24 mouse cellular contexts compared by ENCODE assay signal in the genomic region with DNA sequence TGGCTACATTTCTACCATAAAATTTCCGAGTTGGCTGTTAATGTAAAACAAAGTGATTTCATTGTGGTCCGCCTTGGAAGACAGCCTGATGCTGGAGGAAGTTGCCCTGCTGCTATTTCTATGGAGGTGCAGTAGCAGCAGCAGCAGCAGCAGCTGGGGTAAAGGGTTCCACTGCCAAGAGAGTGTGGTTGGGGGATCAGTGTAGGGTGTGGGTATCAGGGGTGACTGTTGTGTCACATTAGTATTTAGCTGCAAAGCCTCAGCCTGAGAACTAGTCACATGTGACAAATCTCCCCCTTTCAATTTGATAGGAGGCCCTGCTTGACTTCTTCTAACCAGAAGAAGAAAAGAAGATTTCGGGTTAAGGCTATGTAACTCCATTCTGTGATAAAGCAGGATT.
A peak's percentile ranks its signal among the peaks of the same experiment; 100 is the strongest.
DNase-seq lines count a peak whose midpoint lies in the region; ATAC-seq and TF ChIP-seq lines count a peak whose summit lies in the region.
"Had no signal": no experiment of that assay in that cellular context is flagged by ENCODE, and none has a peak within 500 bp of the region (broad histone marks: within the 10 kb centered on the region; RNA-seq: fewer than 3 reads in every experiment).

No protein-coding gene starts in this region.

- no peaks in the 10 kb centered on the region for H3K4me1 ChIP-seq in embryonic facial prominence, embryonic 14.5 days (ENCODE audit: control insufficient read depth, insufficient read depth, low read length)
- H3K4me1 ChIP-seq in embryonic facial prominence, embryonic 10.5 days = no peaks in the 10 kb centered on the region
- peaks cover 34% of the 10 kb centered on the region for H3K4me1 ChIP-seq in neural tube, embryonic 13.5 days (replicated peaks)
- H3K4me1 ChIP-seq in liver, embryonic 11.5 days (replicated peaks; ENCODE audit: control insufficient read depth, insufficient read depth, low read length) = no peaks in the 10 kb centered on the region
- H3K4me1 ChIP-seq: heart, embryonic 12.5 days had no signal

- peak; percentile 53 for DNase-seq in embryonic facial prominence, embryonic 14.5 days (ENCODE audit: low spot score)
- no peak for DNase-seq in embryonic facial prominence, embryonic 10.5 days (ENCODE audit: low spot score)
- no peak for DNase-seq in left cerebral cortex, adult 2 months (ENCODE audit: extremely low spot score in 1 of 2, low spot score in 2 of 2)
- no peak for DNase-seq in left cerebral cortex, adult 8-10 months (ENCODE audit: low spot score in 2 of 2)
- DNase-seq in neural tube, embryonic 10.5 days (ENCODE audit: extremely low spot score, low spot score) = no peak
- no peak for DNase-seq in liver, embryonic 11.5 days (ENCODE audit: low spot score)
- DNase-seq: adrenal gland, adult 8-10 months; cerebellum, adult 2 months; cerebellum, postnatal 25 days; gastrocnemius, postnatal 14 days; heart, adult 11 months; heart, postnatal 10 days; kidney, adult 2 months; thymus, postnatal 14 days had no signal

- H3K27ac ChIP-seq in embryonic facial prominence, embryonic 14.5 days (replicated peaks; ENCODE audit: low read depth, low read length) = no peak overlapping the region
- H3K27ac ChIP-seq in embryonic facial prominence, embryonic 10.5 days (replicated peaks) = no peak overlapping the region
- peak overlapping the region; percentile 67; the same call in 1 of the 2 replicates for H3K27ac ChIP-seq in left cerebral cortex, adult 2 months
- peak overlapping the region; percentile 46 for H3K27ac ChIP-seq in neural tube, embryonic 13.5 days (replicated peaks)
- H3K27ac ChIP-seq in liver, embryonic 11.5 days (ENCODE audit: low read depth, low read length) = no peak overlapping the region
- H3K27ac ChIP-seq: forebrain, embryonic 15.5 days; kidney, postnatal 0 days; limb, embryonic 12.5 days; liver, embryonic 14.5 days; lung, embryonic 15.5 days; macrophage had no signal

- intact Hi-C loops in left cerebral cortex, adult 2 months (cut with DNase I) = loop anchor here (2.0 kb wide), 1 partner anchor 41 kb away; no protein-coding TSS in a partner anchor

- ATAC-seq in embryonic facial prominence, embryonic 14.5 days (ENCODE audit: low read depth) = no peak
- no peak for ATAC-seq in neural tube, embryonic 13.5 days (ENCODE audit: low read depth)
- ATAC-seq in liver, embryonic 11.5 days (replicated peaks; ENCODE audit: low FRiP score) = no peak
- ATAC-seq: activated CD4-positive, CD25-positive, alpha-beta regulatory T cell, adult 4 months had no signal

- H3K4me3 ChIP-seq in embryonic facial prominence, embryonic 14.5 days (ENCODE audit: low read depth, low read length) = no peak overlapping the region
- no peak overlapping the region for H3K4me3 ChIP-seq in embryonic facial prominence, embryonic 10.5 days
- no peak overlapping the region for H3K4me3 ChIP-seq in left cerebral cortex, adult 2 months
- H3K4me3 ChIP-seq in neural tube, embryonic 13.5 days = no peak overlapping the region
- no peak overlapping the region for H3K4me3 ChIP-seq in liver, embryonic 11.5 days (ENCODE audit: low read depth, low read length)
- H3K4me3 ChIP-seq: forebrain, embryonic 15.5 days; heart, embryonic 12.5 days; hindbrain, embryonic 15.5 days; limb, embryonic 12.5 days; lung, embryonic 15.5 days had no signal

- 46% methylated on average over 3 of the region's 3 CpGs for WGBS in embryonic facial prominence, embryonic 14.5 days
- 66% methylated on average over 3 of the region's 3 CpGs for WGBS in embryonic facial prominence, embryonic 10.5 days
- 40% methylated on average over 3 of the region's 3 CpGs for WGBS in neural tube, embryonic 13.5 days
- WGBS in liver, embryonic 11.5 days = 59% methylated on average over 3 of the region's 3 CpGs

- H3K27me3 ChIP-seq in embryonic facial prominence, embryonic 14.5 days (replicated peaks; ENCODE audit: control insufficient read depth, insufficient read depth, low read length) = no peaks in the 10 kb centered on the region
- no peaks in the 10 kb centered on the region for H3K27me3 ChIP-seq in embryonic facial prominence, embryonic 10.5 days (replicated peaks; ENCODE audit: low read depth, poor library complexity, severe bottlenecking)
- peaks cover 5% of the 10 kb centered on the region; the same call in 1 of the 2 replicates for H3K27me3 ChIP-seq in neural tube, embryonic 13.5 days
- H3K27me3 ChIP-seq in liver, embryonic 11.5 days (replicated peaks; ENCODE audit: control insufficient read depth, insufficient read depth, low read length) = no peaks in the 10 kb centered on the region
- H3K27me3 ChIP-seq: forebrain, embryonic 15.5 days; heart, embryonic 12.5 days; hindbrain, embryonic 15.5 days; lung, embryonic 15.5 days had no signal

- H3K9ac ChIP-seq in embryonic facial prominence, embryonic 14.5 days (ENCODE audit: low read depth, low read length) = no peak overlapping the region
- H3K9ac ChIP-seq in neural tube, embryonic 13.5 days = no peak overlapping the region
- no peak overlapping the region for H3K9ac ChIP-seq in liver, embryonic 11.5 days (ENCODE audit: low read depth, low read length)
- H3K9ac ChIP-seq: forebrain, embryonic 15.5 days; heart, embryonic 12.5 days; hindbrain, embryonic 15.5 days; limb, embryonic 12.5 days; liver, embryonic 14.5 days; lung, embryonic 15.5 days had no signal

- no peaks in the 10 kb centered on the region for H3K36me3 ChIP-seq in embryonic facial prominence, embryonic 14.5 days (ENCODE audit: control insufficient read depth, insufficient read depth, low read length)
- no peaks in the 10 kb centered on the region for H3K36me3 ChIP-seq in embryonic facial prominence, embryonic 10.5 days (replicated peaks)
- no peaks in the 10 kb centered on the region for H3K36me3 ChIP-seq in neural tube, embryonic 13.5 days
- H3K36me3 ChIP-seq in liver, embryonic 11.5 days (ENCODE audit: control insufficient read depth, insufficient read depth, low read length) = no peaks in the 10 kb centered on the region
- H3K36me3 ChIP-seq: forebrain, embryonic 15.5 days; heart, embryonic 12.5 days; hindbrain, embryonic 15.5 days; limb, embryonic 12.5 days; lung, embryonic 15.5 days had no signal

- no peak for TF ChIP-seq CTCF in left cerebral cortex, adult 2 months (IDR thresholded peaks at IDR 0.05)

- no peak overlapping the region for H3K4me2 ChIP-seq in embryonic facial prominence, embryonic 14.5 days (ENCODE audit: low read depth, low read length)
- H3K4me2 ChIP-seq in neural tube, embryonic 13.5 days = no peak overlapping the region
- H3K4me2 ChIP-seq in liver, embryonic 11.5 days = no peak overlapping the region
- H3K4me2 ChIP-seq: forebrain, embryonic 15.5 days; heart, embryonic 12.5 days; lung, embryonic 15.5 days had no signal

- no peaks in the 10 kb centered on the region for H3K9me3 ChIP-seq in embryonic facial prominence, embryonic 14.5 days (ENCODE audit: control insufficient read depth, low read length)
- no peaks in the 10 kb centered on the region for H3K9me3 ChIP-seq in embryonic facial prominence, embryonic 10.5 days
- H3K9me3 ChIP-seq in neural tube, embryonic 13.5 days = no peaks in the 10 kb centered on the region
- H3K9me3 ChIP-seq in liver, embryonic 11.5 days (ENCODE audit: control insufficient read depth, low read length) = no peaks in the 10 kb centered on the region
- H3K9me3 ChIP-seq: forebrain, embryonic 15.5 days; heart, embryonic 12.5 days; hindbrain, embryonic 15.5 days; limb, embryonic 12.5 days; lung, embryonic 15.5 days had no signal

Comparison
In these comparisons a context has a peak if more than half of its experiments do, and no peak if none do; other contexts are left out.
1. H3K27ac ChIP-seq: peak in left cerebral cortex, adult 2 months (single experiment) and neural tube, embryonic 13.5 days (single experiment); none in embryonic facial prominence, embryonic 14.5 days (single experiment), embryonic facial prominence, embryonic 10.5 days (single experiment) and liver, embryonic 11.5 days (single experiment).